Mouse (Mus musculus) neural tube, embryonic 12.5 days (tissue): ENCODE data around the gene Ralbp1. TPM values are rescaled to one million over a fixed set of nuclear protein-coding genes. Genes with fewer than 3 reads are reported as not detected.

ENCODE experiments used
- ATAC-seq: fragments of 200-750 bp; cut with Nextera tagmentation; 2 replicates; pipeline ENCODE4 v1.8.0; 2017; ENCODE audit warnings: low read depth, mild to moderate bottlenecking, moderate TSS enrichment, moderate library complexity; ENCODE audit not compliant: low FRiP score
- H3K27ac ChIP-seq: fragments of 300-500 bp; sonication (generic); 2 replicates; pipeline ENCODE4 v1.5.1; 2016
- H3K27me3 ChIP-seq: fragments of 300-500 bp; sonication (generic); replicated peaks from 2 replicates; pipeline ENCODE4 v1.6.1; 2016; ENCODE audit warnings: mild to moderate bottlenecking
- H3K36me3 ChIP-seq: fragments of 300-500 bp; sonication (generic); 2 replicates; pipeline ENCODE4 v1.6.1; 2016; ENCODE audit warnings: mild to moderate bottlenecking
- H3K4me1 ChIP-seq: fragments of 300-500 bp; sonication (generic); 2 replicates; pipeline ENCODE4 v1.6.1; 2016
- H3K4me2 ChIP-seq: fragments of 300-500 bp; sonication (generic); replicated peaks from 2 replicates; pipeline ENCODE4 v1.6.1; 2016; ENCODE audit warnings: mild to moderate bottlenecking
- H3K4me3 ChIP-seq: fragments of 300-500 bp; sonication (generic); 2 replicates; pipeline ENCODE4 v1.5.1; 2016
- H3K9ac ChIP-seq: fragments of 300-500 bp; sonication (generic); 2 replicates; pipeline ENCODE4 v1.6.1; 2016; ENCODE audit warnings: mild to moderate bottlenecking
- H3K9me3 ChIP-seq: fragments of 300-500 bp; sonication (generic); 2 replicates; pipeline ENCODE4 v1.6.1; 2016; ENCODE audit warnings: mild to moderate bottlenecking
- WGBS: fragments of 180-500 bp; shearing (Covaris S2); methylation state at CpG from one replicate; pipeline ENCODE4 v1.1.7; 2016; 5-methylcytosine and 5-hydroxymethylcytosine counted together
- polyA plus RNA-seq: library from polyadenylated mRNA; unstranded; fragments of >200 nt; fragmentation: Nextera tagmentation; extraction: Ambion mirVana; gene quantifications from 2 replicates; pipeline ENCODE4 v1.2.1, GENCODE M21; 2016

The Ralbp1 gene
- polyA plus RNA-seq, 1 experiment from 2014 or later = 53.0 TPM

GRCm38 (mm10) chr17:65811032-65811431 is 74.6 kb downstream of the Ralbp1 start:
- H3K9ac ChIP-seq = no peak overlapping the region
- WGBS = 89% methylated on average over 5 of the region's 5 CpGs
- H3K4me3 ChIP-seq = no peak overlapping the region
- H3K27ac ChIP-seq = no peak overlapping the region
- no peaks in the 10 kb centered on the region for H3K27me3 ChIP-seq
- no peak for ATAC-seq
- H3K4me1 ChIP-seq = no peaks in the 10 kb centered on the region
- H3K9me3 ChIP-seq = no peaks in the 10 kb centered on the region
- peaks cover 47% of the 10 kb centered on the region for H3K36me3 ChIP-seq
- H3K4me2 ChIP-seq = no peak overlapping the region

GRCm38 (mm10) chr17:65806416-65806815 is 79.2 kb downstream of the Ralbp1 start:
- H3K36me3 ChIP-seq = peaks cover 21% of the 10 kb centered on the region

GRCm38 (mm10) chr17:65805966-65806365 is 79.6 kb downstream of the Ralbp1 start:
- H3K4me1 ChIP-seq = no peaks in the 10 kb centered on the region
- H3K9me3 ChIP-seq = no peaks in the 10 kb centered on the region
- no peak overlapping the region for H3K4me2 ChIP-seq
- no peak for ATAC-seq
- 79% methylated on average over 4 of the region's 4 CpGs for WGBS
- no peaks in the 10 kb centered on the region for H3K27me3 ChIP-seq
- no peak overlapping the region for H3K4me3 ChIP-seq
- H3K36me3 ChIP-seq = peaks cover 16% of the 10 kb centered on the region
- no peak overlapping the region for H3K9ac ChIP-seq
- H3K27ac ChIP-seq = no peak overlapping the region

More at GRCm38 (mm10) chr17:65806416-65806815, 79.2 kb downstream of the Ralbp1 start:
- no peak for ATAC-seq
- H3K9ac ChIP-seq = no peak overlapping the region
- H3K4me3 ChIP-seq = no peak overlapping the region
- WGBS = 81% methylated on average over 2 of the region's 2 CpGs
- H3K27ac ChIP-seq = no peak overlapping the region
- H3K27me3 ChIP-seq = no peaks in the 10 kb centered on the region
- no peak overlapping the region for H3K4me2 ChIP-seq
- no peaks in the 10 kb centered on the region for H3K4me1 ChIP-seq
- no peaks in the 10 kb centered on the region for H3K9me3 ChIP-seq

- peaks cover 5% of the 10 kb centered on the region; the same call in 1 of the 2 replicates for H3K36me3 ChIP-seq
- no peak overlapping the region for H3K9ac ChIP-seq
- no peaks in the 10 kb centered on the region for H3K9me3 ChIP-seq
- H3K4me3 ChIP-seq = no peak overlapping the region
- no peak overlapping the region for H3K4me2 ChIP-seq
- 86% methylated on average over 4 of the region's 4 CpGs for WGBS
- no peak for ATAC-seq
- no peaks in the 10 kb centered on the region for H3K4me1 ChIP-seq
- H3K27ac ChIP-seq = no peak overlapping the region
- no peaks in the 10 kb centered on the region for H3K27me3 ChIP-seq
Observed at GRCm38 (mm10) chr17:65802026-65802425, 83.6 kb downstream of the Ralbp1 start.

- H3K4me2 ChIP-seq = no peak overlapping the region
- H3K9me3 ChIP-seq = no peaks in the 10 kb centered on the region
- ATAC-seq = no peak
- H3K36me3 ChIP-seq = peaks cover 5% of the 10 kb centered on the region; the same call in 1 of the 2 replicates
- H3K4me3 ChIP-seq = no peak overlapping the region
- H3K9ac ChIP-seq = no peak overlapping the region
- no peaks in the 10 kb centered on the region for H3K27me3 ChIP-seq
- no peak overlapping the region for H3K27ac ChIP-seq
- H3K4me1 ChIP-seq = no peaks in the 10 kb centered on the region
- 96% methylated on average over 6 of the region's 6 CpGs for WGBS
Observed at GRCm38 (mm10) chr17:65800451-65800850, 85.1 kb downstream of the Ralbp1 start.

GRCm38 (mm10) chr17:65799353-65799752 is 86.2 kb downstream of the Ralbp1 start:
- no peak for ATAC-seq

GRCm38 (mm10) chr17:65798446-65798845 is 87.2 kb downstream of the Ralbp1 start:
- Histone ChIP-seq H3K9me3 (no peaks in the 10 kb centered on the region), H3K27me3 (no peaks in the 10 kb centered on the region), H3K4me2 (no peak overlapping the region), H3K27ac (no peak overlapping the region), H3K4me1 (no peaks in the 10 kb centered on the region), H3K36me3 (peaks cover 3% of the 10 kb centered on the region; the same call in 1 of the 2 replicates), H3K9ac (no peak overlapping the region), H3K4me3 (no peak overlapping the region)
- no peak for ATAC-seq
- WGBS = 82% methylated on average over 4 of the region's 4 CpGs

More at GRCm38 (mm10) chr17:65799353-65799752, 86.2 kb downstream of the Ralbp1 start:
- H3K4me3 ChIP-seq = no peak overlapping the region
- H3K36me3 ChIP-seq = peaks cover 3% of the 10 kb centered on the region; the same call in 1 of the 2 replicates
- H3K27ac ChIP-seq = no peak overlapping the region
- H3K4me1 ChIP-seq = no peaks in the 10 kb centered on the region
- H3K9me3 ChIP-seq = no peaks in the 10 kb centered on the region
- no peaks in the 10 kb centered on the region for H3K27me3 ChIP-seq
- no peak overlapping the region for H3K4me2 ChIP-seq
- H3K9ac ChIP-seq = no peak overlapping the region
- 81% methylated on average over 1 of the region's 1 CpGs for WGBS

Other genes starting within 250 kb of the Ralbp1 start
- 0.10 and 0.30 TPM in 2 replicates for gene Txndc2, start 243.6 kb downstream of the Ralbp1 start, polyA plus RNA-seq
- gene Rab31, start 113.0 kb downstream of the Ralbp1 start, polyA plus RNA-seq = 72.5 and 73.3 TPM in 2 replicates
- gene Ppp4r1, start 103.2 kb downstream of the Ralbp1 start, polyA plus RNA-seq = 54.4 and 57.7 TPM in 2 replicates
- gene Twsg1, start 65.4 kb upstream of the Ralbp1 start, polyA plus RNA-seq = 75.0 and 79.0 TPM in 2 replicates
- gene Ankrd12, start 191.3 kb upstream of the Ralbp1 start, polyA plus RNA-seq = 69.2 and 72.3 TPM in 2 replicates
- gene Ndufv2, start 215.8 kb upstream of the Ralbp1 start, polyA plus RNA-seq = 299 and 308 TPM in 2 replicates
- gene Washc1, start 225.7 kb upstream of the Ralbp1 start, polyA plus RNA-seq = 38.7 and 39.1 TPM in 2 replicates
- 17.1 and 18.0 TPM in 2 replicates for gene Ddx11, start 237.7 kb upstream of the Ralbp1 start, polyA plus RNA-seq